Mouse (Mus musculus): Measurements from ENCODE around the gene Sept8. TPM values are rescaled to one million over a fixed set of nuclear protein-coding genes. Genes with fewer than 3 reads are reported as not detected.
A peak's percentile ranks its signal among the peaks of the same experiment; 100 is the strongest.

The Sept8 gene
- polyA plus RNA-seq (2015; fragmentation: Nextera tagmentation; extraction: Ambion mirVana): 18.6 and 20.7 TPM in 2 replicates

DNA sequence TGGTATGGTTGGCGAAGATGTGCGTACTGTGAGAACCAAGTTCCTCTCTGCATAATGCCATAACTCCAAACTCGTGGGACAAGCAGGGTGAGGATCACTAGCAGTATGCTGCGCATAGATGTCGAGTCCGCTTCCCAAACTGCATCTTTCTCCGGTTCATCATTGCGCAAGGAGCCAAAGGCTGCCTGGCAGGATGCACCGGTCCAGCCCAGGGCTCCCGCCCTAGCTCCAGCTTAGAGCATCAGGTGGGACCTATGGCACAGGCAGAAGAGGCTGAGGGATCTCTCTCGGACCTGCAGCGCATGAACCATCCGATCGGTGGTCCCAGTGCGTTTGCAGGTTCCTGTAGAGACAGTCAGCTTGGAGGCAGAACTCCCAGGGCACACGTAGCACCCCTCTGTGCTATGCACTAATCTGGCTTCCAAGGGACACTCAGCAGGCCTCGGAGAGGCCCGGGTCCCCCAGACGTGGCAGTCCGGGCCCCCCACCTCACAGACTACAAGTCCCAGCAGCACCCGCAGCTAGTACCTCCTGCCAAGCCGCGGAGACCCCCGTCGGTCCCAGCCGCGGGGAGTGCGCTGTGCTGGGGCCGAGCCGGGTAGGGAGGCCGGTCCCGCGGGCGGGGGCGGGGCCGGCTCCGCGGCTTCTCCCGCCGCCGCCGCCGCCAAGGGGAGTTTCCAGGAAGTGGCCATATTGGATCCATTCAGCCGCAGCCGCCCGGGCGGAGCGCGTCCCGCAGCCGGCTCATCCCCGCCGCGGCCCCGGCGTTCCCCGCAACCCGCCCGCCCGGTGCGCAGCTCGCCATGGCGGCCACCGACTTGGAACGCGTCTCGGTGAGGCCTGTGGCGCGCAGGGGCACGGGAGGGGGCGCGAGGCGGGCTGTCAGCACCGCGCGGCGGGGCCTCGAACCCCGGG is at the start of gene Sept8:
Gene Sept8, plus strand, starts transcription at position 51 of the 915 bp plus-strand sequence.
- Histone ChIP-seq H3K4me2 (peak within 1 kb of the TSS; percentile 94), H3K4me3 (peak within 1 kb of the TSS; percentile 92), H3K9me3 (no peaks in the 10 kb centered on the region), H3K4me1 (replicated peaks) (peaks cover 51% of the 10 kb centered on the region), H3K9ac (peak within 1 kb of the TSS; percentile 90), H3K27ac (replicated peaks) (peak within 1 kb of the TSS; percentile 79), H3K36me3 (no peaks in the 10 kb centered on the region), H3K27me3 (peaks cover 10% of the 10 kb centered on the region; the same call in 1 of the 2 replicates)
- WGBS: 5% methylated on average over 67 of the region's 79 CpGs
- peak; percentile 91 for ATAC-seq (ENCODE audit: low FRiP score, low read depth)

DNA sequence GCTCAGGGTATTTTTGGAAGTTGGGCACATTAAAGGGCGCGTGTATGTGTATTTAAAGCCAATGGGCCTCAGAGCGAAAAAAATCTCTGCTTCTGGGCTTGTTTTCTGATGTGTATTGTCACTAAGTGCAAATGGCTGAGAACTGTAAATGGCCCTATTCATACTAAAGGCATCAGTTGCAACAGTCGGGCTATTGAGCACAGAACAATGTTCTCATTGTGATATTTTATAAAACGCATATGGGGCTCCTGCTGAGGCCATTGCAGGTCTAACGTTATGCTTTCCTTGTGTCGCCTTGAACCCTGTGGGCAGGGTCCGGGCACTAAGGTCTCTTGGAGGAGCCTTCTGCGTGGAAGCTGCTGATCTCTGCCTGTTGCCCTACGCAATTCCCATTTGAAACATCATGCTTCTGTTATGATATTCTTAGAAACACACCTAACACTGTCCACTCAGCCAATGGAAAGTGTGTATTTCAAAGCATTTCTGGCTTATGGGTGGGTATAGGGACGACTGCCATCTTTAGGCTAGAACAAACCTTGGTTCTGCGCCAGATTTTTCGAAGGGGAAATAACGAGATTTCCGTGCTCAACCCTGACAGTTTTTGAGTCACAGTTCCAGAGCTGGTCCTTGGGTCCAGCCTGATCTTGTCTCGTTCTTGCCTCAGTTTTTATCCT is 49.6 kb upstream of the Sept8 start:
- Histone ChIP-seq H3K27ac (replicated peaks) (no peak overlapping the region), H3K9me3 (no peaks in the 10 kb centered on the region), H3K4me1 (replicated peaks) (peaks cover 18% of the 10 kb centered on the region), H3K4me2 (peak overlapping the region; percentile 55), H3K36me3 (no peaks in the 10 kb centered on the region), H3K27me3 (peaks cover 37% of the 10 kb centered on the region), H3K4me3 (no peak overlapping the region), H3K9ac (no peak overlapping the region)
- 31% methylated on average over 16 of the region's 16 CpGs for WGBS
- no peak for ATAC-seq (ENCODE audit: low FRiP score, low read depth)

DNA sequence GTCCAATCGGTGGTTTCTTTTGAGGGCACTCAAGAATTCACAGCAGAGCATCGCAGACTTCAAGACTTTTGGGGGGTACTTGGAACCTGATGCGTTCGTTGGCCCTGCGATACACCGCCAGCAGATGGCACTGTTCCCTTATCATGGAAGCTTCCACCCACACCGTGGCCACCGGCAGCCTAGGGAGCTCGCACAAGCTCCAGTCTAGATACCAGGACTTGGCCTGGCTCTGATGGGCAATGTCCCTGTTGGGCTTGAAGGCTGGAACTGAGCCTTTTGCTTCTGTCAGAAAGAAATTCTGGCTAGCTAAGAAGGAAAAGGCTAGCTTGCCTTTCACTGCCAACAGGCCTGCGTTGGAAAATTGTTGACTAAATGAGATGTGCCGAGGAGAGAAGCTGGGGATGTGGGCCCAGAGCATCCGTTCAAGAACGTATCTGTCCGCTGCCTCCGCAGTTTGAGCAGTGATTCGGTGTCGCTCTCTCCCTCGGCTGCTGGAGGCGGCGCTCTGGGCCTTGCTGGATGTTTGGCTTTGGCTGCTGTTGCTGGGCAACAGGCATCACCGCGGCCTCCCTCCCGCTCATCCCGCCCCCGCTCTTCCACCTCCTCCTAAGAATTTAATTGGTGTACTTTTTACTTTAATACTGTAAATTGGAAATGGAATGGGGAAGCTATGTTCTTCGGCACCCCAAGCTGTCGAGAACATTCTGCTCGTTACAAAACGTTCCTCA is 48.9 kb upstream of the Sept8 start, which contains the start of gene Gm9837:
Gene Gm9837, minus strand, starts transcription at position 512 of the 728 bp plus-strand sequence.
- H3K4me3 ChIP-seq: peak within 1 kb of the TSS; percentile 21
- H3K27me3 ChIP-seq: peaks cover 35% of the 10 kb centered on the region
- H3K36me3 ChIP-seq: no peaks in the 10 kb centered on the region
- 2% methylated on average over 29 of the region's 29 CpGs for whole genome bisulfite sequencing
- 0 out of 2 replicates have a peak within 1 kb of the TSS, but pooled peaks have one; percentile 29 for H3K9ac ChIP-seq
- peak within 1 kb of the TSS; percentile 55 for H3K4me2 ChIP-seq
- peak; percentile 81 for ATAC-seq (ENCODE audit: low FRiP score, low read depth)
- H3K9me3 ChIP-seq: no peaks in the 10 kb centered on the region
- H3K4me1 ChIP-seq (replicated peaks): peaks cover 18% of the 10 kb centered on the region
- H3K27ac ChIP-seq (replicated peaks): peak within 1 kb of the TSS; percentile 55

DNA sequence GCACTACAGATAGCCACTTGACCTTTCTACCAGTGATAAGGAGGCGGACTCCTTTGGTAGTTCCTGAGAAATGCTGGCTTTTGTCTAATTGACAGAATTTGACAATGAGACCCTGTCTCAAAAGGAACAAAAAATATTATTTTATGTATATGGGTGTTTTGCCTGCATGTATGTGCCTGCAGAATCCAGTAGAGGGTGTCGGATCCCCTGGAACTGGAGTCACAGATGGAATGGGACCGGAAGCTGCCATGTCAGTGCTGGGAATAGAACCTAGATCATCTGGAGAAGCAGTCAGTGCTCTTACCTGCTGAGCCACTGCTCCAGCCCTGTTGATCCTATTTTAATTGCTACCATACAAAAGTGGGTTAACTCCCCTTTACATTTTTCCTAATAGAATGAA is 46.3 kb upstream of the Sept8 start:
- no peak for ATAC-seq (ENCODE audit: low FRiP score, low read depth)
- H3K4me3 ChIP-seq: no peak overlapping the region
- peaks cover 21% of the 10 kb centered on the region for H3K4me1 ChIP-seq (replicated peaks)
- H3K4me2 ChIP-seq: no peak overlapping the region
- no peak overlapping the region for H3K27ac ChIP-seq (replicated peaks)
- peaks cover 36% of the 10 kb centered on the region for H3K27me3 ChIP-seq
- H3K9ac ChIP-seq: no peak overlapping the region
- WGBS: 83% methylated on average over 3 of the region's 3 CpGs
- no peaks in the 10 kb centered on the region for H3K9me3 ChIP-seq
- no peaks in the 10 kb centered on the region for H3K36me3 ChIP-seq

DNA sequence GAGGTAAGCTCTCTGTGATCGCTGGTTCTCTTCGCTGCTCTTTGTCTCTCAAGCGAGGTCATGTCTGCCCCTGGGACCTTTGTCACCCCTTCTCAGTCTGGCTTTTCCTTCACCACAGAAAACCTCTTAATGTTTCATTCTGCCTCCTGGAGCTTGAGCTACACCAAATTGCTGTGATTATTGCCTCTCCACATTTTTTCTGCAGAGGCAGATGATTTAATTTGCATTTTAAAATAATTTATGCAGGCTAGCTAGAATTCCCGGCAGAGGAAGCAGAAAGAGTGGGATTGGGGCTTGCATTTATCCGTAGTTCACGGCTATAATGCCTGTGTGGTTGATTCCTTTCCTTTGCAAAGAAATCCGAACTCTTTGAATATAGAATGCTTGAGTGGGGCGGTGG is 43.4 kb upstream of the Sept8 start:
- Histone ChIP-seq H3K27me3 (peaks cover 64% of the 10 kb centered on the region), H3K36me3 (no peaks in the 10 kb centered on the region), H3K4me2 (peak overlapping the region; percentile 42), H3K9me3 (no peaks in the 10 kb centered on the region), H3K9ac (no peak overlapping the region), H3K4me1 (replicated peaks) (peaks cover 31% of the 10 kb centered on the region), H3K4me3 (no peak overlapping the region), H3K27ac (replicated peaks) (0 out of 2 replicates have a peak overlapping the region, but pooled peaks have one; percentile 4)
- 13% methylated on average over 8 of the region's 8 CpGs for WGBS
- ATAC-seq (ENCODE audit: low FRiP score, low read depth): no peak

DNA sequence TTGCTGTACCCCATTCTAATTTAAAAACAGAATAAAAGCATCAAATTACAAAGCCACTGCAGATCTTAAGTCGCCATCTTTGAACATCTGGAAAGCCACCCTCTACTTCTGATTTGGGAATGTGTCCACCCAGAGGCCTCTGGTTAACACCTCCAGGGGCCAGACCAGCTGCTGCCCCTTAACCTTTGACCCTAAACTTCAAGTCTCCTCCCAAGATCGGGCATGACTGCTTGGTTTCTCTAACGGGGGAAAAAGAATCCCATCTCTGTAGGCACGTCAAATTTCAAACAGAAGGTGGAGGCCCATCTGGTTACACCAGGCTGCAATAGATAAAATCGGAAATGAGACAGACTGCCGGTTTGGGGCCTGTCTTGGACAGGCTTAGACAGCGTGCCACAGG is 41.2 kb upstream of the Sept8 start:
- peaks cover 28% of the 10 kb centered on the region for H3K4me1 ChIP-seq (replicated peaks)
- no peak overlapping the region for H3K4me2 ChIP-seq
- no peak overlapping the region for H3K27ac ChIP-seq (replicated peaks)
- no peak overlapping the region for H3K9ac ChIP-seq
- H3K4me3 ChIP-seq: no peak overlapping the region; the same call in 1 of the 2 replicates
- H3K27me3 ChIP-seq: peaks cover 76% of the 10 kb centered on the region
- H3K9me3 ChIP-seq: no peaks in the 10 kb centered on the region
- ATAC-seq (ENCODE audit: low FRiP score, low read depth): no peak
- 44% methylated on average over 7 of the region's 7 CpGs for WGBS
- no peaks in the 10 kb centered on the region for H3K36me3 ChIP-seq

DNA sequence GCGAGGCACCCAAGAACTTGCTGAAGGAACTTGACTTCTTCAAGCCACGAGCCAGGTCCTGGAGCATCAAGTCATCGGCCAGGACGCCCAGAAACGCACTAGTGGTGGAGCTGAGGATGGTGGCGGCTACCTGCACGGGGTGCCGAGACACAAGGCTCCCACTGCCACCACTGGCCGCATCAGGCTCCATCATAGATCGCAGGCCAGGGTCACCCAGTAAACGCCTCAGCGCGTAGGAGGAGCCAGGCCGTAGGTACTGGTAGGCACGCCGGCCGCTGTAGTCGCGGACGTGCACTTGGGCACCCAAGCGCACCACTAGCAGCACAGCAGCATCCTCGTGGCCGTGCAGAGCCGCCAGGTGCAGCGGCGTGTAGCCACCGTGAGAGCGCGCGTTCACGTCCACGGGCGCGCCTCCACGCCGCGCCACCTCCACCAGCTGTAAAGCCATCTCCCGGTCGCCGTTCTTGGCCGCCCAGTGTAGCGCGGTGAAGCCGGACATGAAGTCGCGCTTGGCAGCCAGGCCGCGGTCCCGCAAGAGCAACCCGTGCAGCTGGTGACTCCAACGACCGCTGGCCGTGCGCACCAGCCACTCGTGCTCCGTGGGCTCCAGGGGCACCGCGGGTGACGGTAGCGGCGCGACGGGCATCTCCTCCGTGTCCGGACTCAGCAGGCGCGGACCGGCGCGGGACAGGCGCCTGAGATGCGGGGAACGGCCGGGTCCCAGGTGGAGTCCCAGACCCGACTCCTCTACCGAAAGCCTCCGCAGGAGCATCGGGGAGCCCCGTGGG is 40.5 kb upstream of the Sept8 start:
- 7% methylated on average over 79 of the region's 79 CpGs for WGBS
- Histone ChIP-seq H3K36me3 (no peaks in the 10 kb centered on the region), H3K9ac (peak overlapping the region; percentile 28), H3K4me1 (replicated peaks) (peaks cover 28% of the 10 kb centered on the region), H3K4me3 (peak overlapping the region; percentile 46), H3K27ac (replicated peaks) (no peak overlapping the region), H3K27me3 (peaks cover 77% of the 10 kb centered on the region), H3K9me3 (no peaks in the 10 kb centered on the region), H3K4me2 (peak overlapping the region; percentile 71)
- peak; percentile 32; the same call in 1 of the 2 replicates for ATAC-seq (ENCODE audit: low FRiP score, low read depth)

DNA sequence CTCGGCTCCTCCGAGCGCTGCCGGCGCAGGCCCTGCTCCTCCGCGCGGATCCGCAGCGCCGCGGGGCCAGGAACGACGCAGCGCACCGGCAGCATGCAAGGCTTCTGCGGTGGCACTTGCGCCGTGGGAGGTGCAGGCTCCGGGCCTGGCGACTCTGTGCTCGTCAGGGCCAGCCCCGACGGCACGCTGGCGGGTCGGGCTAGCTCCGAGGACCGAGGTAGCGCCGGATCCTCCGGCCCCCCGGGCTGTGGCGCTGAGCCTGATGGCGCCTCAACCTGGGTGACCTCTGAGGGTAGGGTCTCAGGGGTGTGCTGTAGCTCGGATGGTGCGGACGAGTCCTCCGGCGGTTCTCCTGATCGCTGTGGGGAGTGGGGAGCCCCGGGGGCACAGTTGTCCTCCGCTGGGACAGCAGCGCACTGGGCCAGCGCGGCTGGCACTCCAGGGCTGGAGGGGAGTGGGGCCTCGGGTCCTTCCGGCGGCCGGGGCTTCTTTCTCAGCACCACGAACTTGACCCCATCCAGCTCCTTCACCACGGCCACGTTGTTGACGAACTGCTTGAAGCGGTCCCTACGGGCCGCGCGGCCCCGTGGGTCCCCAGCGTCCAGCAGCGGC is 39.8 kb upstream of the Sept8 start:
- H3K36me3 ChIP-seq: no peaks in the 10 kb centered on the region
- peak overlapping the region; percentile 39 for H3K9ac ChIP-seq
- peaks cover 73% of the 10 kb centered on the region for H3K27me3 ChIP-seq
- H3K9me3 ChIP-seq: no peaks in the 10 kb centered on the region
- WGBS: 1% methylated on average over 62 of the region's 62 CpGs
- ATAC-seq (ENCODE audit: low FRiP score, low read depth): 0 out of 2 replicates have a peak, but pooled peaks have one; percentile 12
- no peak overlapping the region for H3K27ac ChIP-seq (replicated peaks)
- H3K4me3 ChIP-seq: peak overlapping the region; percentile 46
- H3K4me2 ChIP-seq: peak overlapping the region; percentile 71
- H3K4me1 ChIP-seq (replicated peaks): peaks cover 28% of the 10 kb centered on the region

DNA sequence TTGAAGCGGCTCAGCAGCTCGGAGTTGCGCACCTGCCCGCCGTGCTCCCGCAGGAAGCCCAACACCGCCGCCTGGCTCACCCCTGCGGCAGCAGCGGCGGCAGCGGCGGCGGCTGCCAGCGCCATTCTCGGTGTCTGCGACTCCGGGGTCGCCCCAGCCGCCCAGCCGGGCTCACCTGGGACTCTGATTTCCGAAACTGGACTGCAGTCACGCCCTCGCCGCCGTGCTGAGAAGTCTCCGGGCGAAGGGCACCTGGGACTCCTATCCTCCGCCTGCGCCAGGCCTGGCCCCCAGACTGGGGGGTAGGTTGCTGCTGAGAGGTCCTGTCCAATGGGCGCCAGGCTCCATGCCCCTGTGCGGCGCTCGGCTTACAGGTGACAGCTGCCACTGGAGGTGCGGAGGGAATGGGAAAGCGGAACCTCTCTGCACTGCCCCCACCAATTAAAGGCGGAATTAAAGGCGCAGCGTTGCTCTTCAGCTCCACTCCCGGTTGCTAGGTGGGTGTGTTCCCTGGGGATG is 39.2 kb upstream of the Sept8 start, which contains the start of the genes Gm9945 and Sowaha:
Gene Gm9945, plus strand, starts transcription at position 384 of the 519 bp plus-strand sequence.
Gene Sowaha, minus strand, starts transcription at position 492 of the 519 bp plus-strand sequence.
- Histone ChIP-seq H3K9ac (peak within 1 kb of the TSS; percentile 39), H3K27me3 (peaks cover 68% of the 10 kb centered on the region), H3K9me3 (no peaks in the 10 kb centered on the region), H3K4me1 (replicated peaks) (peaks cover 28% of the 10 kb centered on the region), H3K4me3 (peak within 1 kb of the TSS; percentile 46), H3K36me3 (no peaks in the 10 kb centered on the region), H3K27ac (replicated peaks) (no peak within 1 kb of the TSS), H3K4me2 (peak within 1 kb of the TSS; percentile 71)
- 2% methylated on average over 40 of the region's 40 CpGs for WGBS
- ATAC-seq (ENCODE audit: low FRiP score, low read depth): peak; percentile 71

DNA sequence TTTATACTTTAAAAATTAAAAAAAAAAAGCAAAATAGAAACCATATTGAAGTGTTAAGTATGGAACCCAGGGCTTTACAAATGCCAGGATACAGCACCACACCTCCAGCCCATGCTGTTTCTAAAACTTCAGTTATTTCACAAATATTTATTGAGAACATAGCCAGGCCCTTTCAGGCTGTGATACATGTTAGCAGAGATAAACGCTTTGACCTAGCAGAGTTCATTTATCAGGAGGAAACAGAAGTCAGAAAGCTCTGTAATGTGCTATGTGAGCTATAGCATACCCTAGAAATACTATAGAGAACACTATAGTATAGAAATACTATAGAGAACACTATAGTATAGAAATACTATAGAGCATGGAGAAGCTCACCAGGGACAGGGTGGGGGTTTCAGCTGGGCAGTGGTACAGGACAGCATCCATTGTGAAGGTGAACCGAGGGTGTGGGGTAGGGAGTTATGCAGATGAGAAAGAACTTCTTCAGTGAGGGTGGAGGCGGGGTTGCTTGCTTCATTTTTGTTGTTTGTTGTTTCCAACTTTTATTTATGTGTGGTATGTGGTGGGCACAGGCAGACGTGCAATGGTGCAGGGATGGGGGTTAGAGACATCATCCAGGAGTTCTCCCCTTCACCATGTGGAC is 37.8 kb upstream of the Sept8 start:
- H3K9me3 ChIP-seq: no peaks in the 10 kb centered on the region
- no peak for ATAC-seq (ENCODE audit: low FRiP score, low read depth)
- H3K4me2 ChIP-seq: no peak overlapping the region
- H3K4me3 ChIP-seq: no peak overlapping the region
- peaks cover 19% of the 10 kb centered on the region for H3K4me1 ChIP-seq (replicated peaks)
- H3K36me3 ChIP-seq: no peaks in the 10 kb centered on the region
- peaks cover 68% of the 10 kb centered on the region for H3K27me3 ChIP-seq
- no peak overlapping the region for H3K27ac ChIP-seq (replicated peaks)
- 77% methylated on average over 4 of the region's 4 CpGs for WGBS
- no peak overlapping the region for H3K9ac ChIP-seq
